Mouse (Mus musculus) ZHBTc4 (cell line): ENCODE measurements around the gene Bcl2.

ENCODE experiments used
- DNase-seq: peaks from one replicate; pipeline ENCODE4 v3.0.0-alpha.2; 2011; ENCODE audit warnings: low read depth, low spot score

Gene Bcl2

DNA sequence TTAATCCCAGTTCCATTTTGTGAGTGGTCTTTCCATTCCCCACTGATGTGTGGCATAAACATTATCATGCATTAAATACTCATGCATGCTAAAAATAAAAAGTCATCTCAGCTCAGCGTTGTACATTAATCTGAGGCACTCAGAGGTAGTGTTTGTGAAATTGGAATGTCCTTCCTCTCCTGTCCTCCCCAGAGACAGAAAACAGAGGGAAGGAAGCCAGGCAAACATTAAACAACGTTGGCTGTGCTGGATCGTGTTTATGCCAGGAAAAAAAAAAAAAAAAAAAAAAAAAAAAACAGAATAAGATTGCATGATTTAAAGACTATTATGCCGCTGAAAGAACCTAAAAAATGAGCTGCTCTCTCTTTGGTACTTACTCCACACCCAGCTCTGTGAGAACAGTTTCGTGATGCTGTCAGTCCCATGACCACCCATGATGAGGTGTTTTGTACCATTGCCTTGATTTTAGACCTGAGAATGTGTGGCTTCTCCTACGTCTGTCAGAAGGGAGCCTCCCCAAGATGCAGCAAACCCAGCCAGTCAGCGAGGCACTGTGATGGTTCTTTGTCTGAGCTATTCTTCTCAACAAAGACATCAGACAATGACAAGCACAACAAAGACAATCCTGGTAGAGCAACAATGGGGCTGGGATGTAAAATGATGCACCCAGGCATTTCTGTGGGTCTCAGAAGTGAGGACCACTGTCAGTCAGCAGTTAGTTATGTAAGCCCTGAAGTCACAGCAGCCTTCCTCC lies 200.0 kb downstream of the Bcl2 start:
- peak; percentile 37 for DNase-seq

DNA sequence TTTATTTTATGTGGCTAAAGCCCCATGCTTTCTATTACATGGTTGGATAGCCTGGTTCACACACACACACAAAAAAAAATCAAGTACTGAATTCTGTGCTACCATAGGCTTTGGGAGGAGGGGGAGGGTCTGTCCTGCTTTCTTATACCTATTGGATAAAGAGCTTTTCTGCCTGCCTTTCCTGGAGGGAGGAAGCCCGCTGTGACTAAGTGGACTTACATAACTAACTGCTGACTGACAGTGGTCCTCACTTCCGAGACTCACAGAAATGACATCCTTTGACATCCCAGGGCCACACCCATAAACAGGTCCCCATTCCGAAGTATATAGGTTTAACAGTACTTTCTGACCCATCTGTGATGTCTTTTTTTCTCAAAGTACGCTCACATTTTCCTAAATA lies 200.6 kb downstream of the Bcl2 start:
- DNase-seq, result no peak

DNA sequence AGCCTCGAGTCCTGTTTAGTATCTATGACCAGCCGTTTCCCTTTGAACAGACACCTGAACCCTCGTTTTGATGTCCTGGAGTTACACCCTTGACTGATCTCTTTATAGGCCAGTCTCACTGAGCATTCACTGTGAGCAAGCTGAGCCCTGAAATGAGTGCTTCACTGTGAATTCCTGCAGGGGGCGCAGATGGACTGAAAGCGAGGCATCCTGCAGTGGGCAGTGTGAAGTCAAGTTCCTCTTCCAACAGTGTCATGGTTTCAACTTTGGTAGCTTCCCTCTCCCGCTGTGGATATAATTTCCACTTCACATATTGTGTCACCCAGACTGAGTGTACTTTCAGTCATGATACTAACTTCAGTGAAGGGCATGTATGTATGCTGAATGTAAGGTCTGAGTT lies 202.5 kb downstream of the Bcl2 start:
- peak; percentile 76 for DNase-seq

DNA sequence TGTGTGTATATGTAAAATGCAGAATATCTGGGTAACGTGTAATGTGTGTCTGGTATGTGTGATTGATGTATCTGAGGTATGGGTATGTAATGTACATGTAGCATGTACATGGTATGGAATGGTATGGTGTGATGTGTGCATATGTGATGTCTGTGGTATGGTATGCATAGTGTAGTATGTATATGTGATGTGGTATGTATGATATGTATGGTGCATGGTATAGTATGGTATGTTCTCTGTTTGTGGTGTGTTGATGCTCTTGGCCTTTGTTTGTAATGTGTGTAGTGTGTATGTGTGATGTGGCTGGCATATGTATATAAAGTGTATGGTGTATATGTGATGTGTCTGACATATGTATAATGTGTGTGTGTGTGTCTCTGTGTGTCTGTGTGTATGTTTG lies 206.5 kb downstream of the Bcl2 start:
- no peak for DNase-seq

DNA sequence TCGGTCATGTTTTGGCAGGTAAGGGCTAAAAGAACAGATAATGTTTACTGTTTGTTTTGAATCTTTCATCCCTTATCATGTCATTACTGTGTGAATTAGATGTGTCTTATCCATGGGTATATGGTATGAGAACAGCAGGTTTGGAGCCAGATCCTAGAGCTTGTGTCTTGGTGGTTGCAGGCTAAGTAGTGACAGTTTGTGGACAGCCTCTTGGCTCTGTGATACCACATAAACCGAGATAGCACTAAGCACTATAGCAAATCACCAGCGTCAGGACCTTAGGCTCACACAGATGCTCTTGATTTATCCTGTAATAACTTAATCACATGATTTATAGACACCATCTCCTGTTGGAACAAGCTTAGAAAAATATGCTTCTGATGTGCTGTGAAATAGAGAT lies 210.2 kb downstream of the Bcl2 start:
- no peak for DNase-seq

DNA sequence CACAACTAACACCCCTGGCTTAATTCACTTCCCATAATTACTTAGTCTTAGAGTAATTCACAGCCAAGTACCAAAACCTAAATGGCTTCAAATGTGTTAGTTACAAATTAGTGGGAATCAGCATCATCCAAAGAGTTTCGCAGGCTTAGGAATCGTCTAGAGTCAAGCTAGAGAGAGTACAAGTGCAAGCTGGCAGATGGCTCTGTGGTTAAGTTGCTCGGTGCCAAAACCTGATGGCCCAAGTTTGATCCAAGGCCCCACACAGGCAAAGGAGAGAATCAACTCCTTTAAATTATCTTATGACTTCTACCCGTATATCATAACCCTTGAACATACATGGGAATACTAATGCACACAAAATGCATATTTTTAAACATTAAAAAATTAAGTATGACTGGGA lies 210.7 kb downstream of the Bcl2 start:
- DNase-seq, result no peak

DNA sequence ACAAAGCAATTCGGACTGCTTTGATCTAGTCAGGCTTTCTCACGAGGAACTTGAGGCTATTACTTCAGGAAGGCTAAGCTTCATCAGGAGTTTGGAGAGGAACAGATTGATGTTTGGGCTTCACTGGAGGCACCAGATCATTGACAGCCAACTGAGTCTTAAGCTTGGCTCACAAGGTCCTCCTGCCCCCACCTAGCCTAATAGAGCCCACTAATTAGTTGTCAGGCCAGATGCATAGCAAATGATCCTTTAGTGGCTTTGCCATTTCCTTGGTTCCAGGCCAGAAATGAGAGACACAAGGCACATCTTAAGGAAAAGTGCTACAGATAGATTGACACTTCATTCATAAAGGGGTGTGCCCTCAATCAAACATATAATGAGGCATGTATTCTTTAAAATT lies 216.1 kb downstream of the Bcl2 start:
- DNase-seq, result no peak
